ENCODE assay signal across 8 mouse cellular contexts in genomic region chr14:20792922-20793757, GRCm38 (mm10). TPM values are rescaled to one million over a fixed set of nuclear protein-coding genes. Genes with fewer than 3 reads are reported as not detected.
DNase-seq lines count a peak whose midpoint lies in the region; ATAC-seq and TF ChIP-seq lines count a peak whose summit lies in the region.

No protein-coding gene starts in this region.

- under 1% methylated on average over 40 of the region's 57 CpGs for WGBS in forebrain, embryonic 13.5 days
- under 1% methylated on average over 42 of the region's 57 CpGs for WGBS in midbrain, postnatal 0 days

- H3K9ac ChIP-seq in forebrain, embryonic 13.5 days = peak overlapping the region; percentile 81
- H3K9ac ChIP-seq in midbrain, postnatal 0 days (replicated peaks; ENCODE audit: low read length, poor library complexity, severe bottlenecking) = peak overlapping the region; percentile 97

- TF ChIP-seq CTCF in midbrain, postnatal 0 days (IDR thresholded peaks at IDR 0.05) = no peak

- no peaks in the 10 kb centered on the region for H3K27me3 ChIP-seq in megakaryocyte, embryonic 14.5 days (replicated peaks)
- peaks cover 5% of the 10 kb centered on the region; the same call in 1 of the 2 replicates for H3K27me3 ChIP-seq in forebrain, embryonic 13.5 days
- H3K27me3 ChIP-seq in midbrain, postnatal 0 days (ENCODE audit: insufficient read depth, low read length) = no peaks in the 10 kb centered on the region

- peak; percentile 55 to 72 for DNase-seq in adrenal gland, postnatal 36 days
- DNase-seq in kidney, postnatal 10 days = peak; percentile 79
- peak; percentile 56 for DNase-seq in midbrain, postnatal 0 days (ENCODE audit: low spot score)
- peak; percentile 59 for DNase-seq in yolk sac, embryonic 10.5 days (ENCODE audit: low spot score)
- no peak for DNase-seq in layer of hippocampus, adult 9-11 months

- peak overlapping the region; percentile 98 for H3K4me3 ChIP-seq in megakaryocyte, embryonic 14.5 days (replicated peaks)
- peak overlapping the region; percentile 84 for H3K4me3 ChIP-seq in forebrain, embryonic 13.5 days
- H3K4me3 ChIP-seq in midbrain, postnatal 0 days (ENCODE audit: low read depth, low read length) = peak overlapping the region; percentile 85

- H3K4me1 ChIP-seq in megakaryocyte, embryonic 14.5 days = peaks cover 78% of the 10 kb centered on the region
- peaks cover 39% of the 10 kb centered on the region for H3K4me1 ChIP-seq in forebrain, embryonic 13.5 days
- H3K4me1 ChIP-seq in midbrain, postnatal 0 days (ENCODE audit: insufficient read depth, low read length) = peaks cover 9% of the 10 kb centered on the region; the same call in 1 of the 2 replicates

- ATAC-seq in megakaryocyte, adult 5-6 weeks (ENCODE audit: poor library complexity, severe bottlenecking) = no peak
- peak; percentile 72 for ATAC-seq in forebrain, embryonic 13.5 days
- ATAC-seq in midbrain, postnatal 0 days (ENCODE audit: low FRiP score) = peak; percentile 53

- peak overlapping the region; percentile 80 for H3K4me2 ChIP-seq in forebrain, embryonic 13.5 days
- H3K4me2 ChIP-seq in midbrain, postnatal 0 days (ENCODE audit: low read depth, low read length, poor library complexity, severe bottlenecking) = peak overlapping the region; percentile 82

- no peaks in the 10 kb centered on the region for H3K9me3 ChIP-seq in megakaryocyte, embryonic 14.5 days
- H3K9me3 ChIP-seq in forebrain, embryonic 13.5 days (replicated peaks) = no peaks in the 10 kb centered on the region
- H3K9me3 ChIP-seq in midbrain, postnatal 0 days (ENCODE audit: low read length) = no peaks in the 10 kb centered on the region

- peak overlapping the region; percentile 80 for H3K27ac ChIP-seq in forebrain, embryonic 13.5 days
- peak overlapping the region; percentile 77 for H3K27ac ChIP-seq in midbrain, postnatal 0 days (ENCODE audit: low read depth, low read length)

- H3K36me3 ChIP-seq in megakaryocyte, embryonic 14.5 days (replicated peaks; ENCODE audit: low read length) = peaks cover 45% of the 10 kb centered on the region
- peaks cover 32% of the 10 kb centered on the region for H3K36me3 ChIP-seq in forebrain, embryonic 13.5 days (ENCODE audit: poor library complexity, severe bottlenecking)
- peaks cover 16% of the 10 kb centered on the region for H3K36me3 ChIP-seq in midbrain, postnatal 0 days (ENCODE audit: insufficient read depth, low read length)

RNA-seq across cellular contexts. Expression of gene Camk2g, which starts 0.7 kb away (rescaled TPM):
- 11.9 and 12.1 TPM in 2 replicates for polyA plus RNA-seq in megakaryocyte, embryonic 14.5 days (2012; ENCODE audit: insufficient read depth, low replicate concordance)
- 24.0 and 24.3 TPM in 2 replicates for total RNA-seq in megakaryocyte, adult 5-6 weeks (2015)
- total RNA-seq in megakaryocyte, adult 5-6 weeks (2017) = 50.1 and 61.1 TPM in 2 replicates
- total RNA-seq in adrenal gland, postnatal 36 days (2021) = 10 to 100 TPM; 45.8 to 54.6 TPM
- 60.7 and 81.8 TPM in 2 replicates for polyA plus RNA-seq in forebrain, embryonic 13.5 days (2015; fragmentation: Nextera tagmentation; extraction: Ambion mirVana)
- 239 and 267 TPM in 2 replicates for total RNA-seq in midbrain, postnatal 0 days (2014; rRNA removed)
- polyA plus RNA-seq in midbrain, postnatal 0 days (2015; fragmentation: Nextera tagmentation; extraction: Ambion mirVana) = 261 and 284 TPM in 2 replicates

RNA-seq across cellular contexts. Expression of gene Plau, which starts 43.3 kb away (rescaled TPM):
- 0.35 TPM in 1 of 2 replicates, not detected in the other for polyA plus RNA-seq in megakaryocyte, embryonic 14.5 days (2012; ENCODE audit: insufficient read depth, low replicate concordance)
- total RNA-seq in megakaryocyte, adult 5-6 weeks (2015) = 7.0 and 9.5 TPM in 2 replicates
- total RNA-seq in megakaryocyte, adult 5-6 weeks (2017) = 16.8 and 17.1 TPM in 2 replicates
- 10 to 100 TPM; 33.9 to 59.2 TPM for total RNA-seq in adrenal gland, postnatal 36 days (2021)
- 0.27 and 0.35 TPM in 2 replicates for polyA plus RNA-seq in forebrain, embryonic 13.5 days (2015; fragmentation: Nextera tagmentation; extraction: Ambion mirVana)
- 0.93 and 2.1 TPM in 2 replicates for total RNA-seq in midbrain, postnatal 0 days (2014; rRNA removed)
- 0.27 and 0.44 TPM in 2 replicates for polyA plus RNA-seq in midbrain, postnatal 0 days (2015; fragmentation: Nextera tagmentation; extraction: Ambion mirVana)

RNA-seq across cellular contexts. Expression of gene Ndst2, which starts 58.8 kb away (rescaled TPM):
- 4.0 and 4.1 TPM in 2 replicates for polyA plus RNA-seq in megakaryocyte, embryonic 14.5 days (2012; ENCODE audit: insufficient read depth, low replicate concordance)
- 55.7 and 60.3 TPM in 2 replicates for total RNA-seq in megakaryocyte, adult 5-6 weeks (2015)
- total RNA-seq in megakaryocyte, adult 5-6 weeks (2017) = 14.0 and 19.5 TPM in 2 replicates
- 10 to 100 TPM; 24.1 to 26.2 TPM for total RNA-seq in adrenal gland, postnatal 36 days (2021)
- polyA plus RNA-seq in forebrain, embryonic 13.5 days (2015; fragmentation: Nextera tagmentation; extraction: Ambion mirVana) = 14.0 and 18.3 TPM in 2 replicates
- 20.5 and 23.2 TPM in 2 replicates for total RNA-seq in midbrain, postnatal 0 days (2014; rRNA removed)
- 14.0 and 14.1 TPM in 2 replicates for polyA plus RNA-seq in midbrain, postnatal 0 days (2015; fragmentation: Nextera tagmentation; extraction: Ambion mirVana)
